Mouse (Mus musculus): ENCODE results near the gene Xirp1. TPM values are rescaled to one million over a fixed set of nuclear protein-coding genes. Genes with fewer than 3 reads are reported as not detected.

The Xirp1 gene
- polyA plus RNA-seq, 1 experiment = 0.08 TPM

- Histone ChIP-seq H3K4me3 (ENCODE audit: extremely low read depth, insufficient read depth, insufficient read length) (no peak overlapping the region), H3K27ac (ENCODE audit: insufficient read depth, low read length) (no peak overlapping the region), H3K36me3 (ENCODE audit: control insufficient read depth, insufficient read depth, low read length) (no peaks in the 10 kb centered on the region), H3K4me1 (ENCODE audit: control insufficient read depth, insufficient read depth, insufficient read length) (peaks cover 4% of the 10 kb centered on the region; the same call in 1 of the 2 replicates), H3K27me3 (ENCODE audit: control insufficient read depth, insufficient read depth, low read length) (no peaks in the 10 kb centered on the region)
- no peak for DNase-seq (ENCODE audit: low read depth in 1 of 2, low spot score in 2 of 2)
- no peak for TF ChIP-seq CTCF (IDR thresholded peaks at IDR 0.05; ENCODE audit: extremely low read depth, insufficient read depth, insufficient read length, insufficient replicate concordance)
- TF ChIP-seq POLR2A (IDR thresholded peaks at IDR 0.05; ENCODE audit: low read depth, low read length) = no peak
- 90% methylated on average over 5 of the region's 5 CpGs for WGBS
Observed at GRCm38 (mm10) chr9:120002893-120003292, 20.5 kb downstream of the Xirp1 start.

GRCm38 (mm10) chr9:120001945-120002725, 21.3 kb downstream of the Xirp1 start:
- peak overlapping the region; percentile 42 for H3K4me3 ChIP-seq (ENCODE audit: extremely low read depth, insufficient read depth, insufficient read length)
- H3K36me3 ChIP-seq (ENCODE audit: control insufficient read depth, insufficient read depth, low read length) = no peaks in the 10 kb centered on the region
- H3K27me3 ChIP-seq (ENCODE audit: control insufficient read depth, insufficient read depth, low read length) = no peaks in the 10 kb centered on the region
- H3K27ac ChIP-seq (ENCODE audit: insufficient read depth, low read length) = no peak overlapping the region
- peak; percentile 23 to 71 for DNase-seq (ENCODE audit: low read depth in 1 of 2, low spot score in 2 of 2)
- TF ChIP-seq POLR2A (IDR thresholded peaks at IDR 0.05; ENCODE audit: low read depth, low read length) = no peak
- peaks cover 4% of the 10 kb centered on the region; the same call in 1 of the 2 replicates for H3K4me1 ChIP-seq (ENCODE audit: control insufficient read depth, insufficient read depth, insufficient read length)
- WGBS = 11% methylated on average over 31 of the region's 31 CpGs

- no peak for DNase-seq (ENCODE audit: low read depth in 1 of 2, low spot score in 2 of 2)
- no peaks in the 10 kb centered on the region for H3K36me3 ChIP-seq (ENCODE audit: control insufficient read depth, insufficient read depth, low read length)
- no peak overlapping the region for H3K4me3 ChIP-seq (ENCODE audit: extremely low read depth, insufficient read depth, insufficient read length)
- peaks cover 4% of the 10 kb centered on the region; the same call in 1 of the 2 replicates for H3K4me1 ChIP-seq (ENCODE audit: control insufficient read depth, insufficient read depth, insufficient read length)
- TF ChIP-seq CTCF (IDR thresholded peaks at IDR 0.05; ENCODE audit: extremely low read depth, insufficient read depth, insufficient read length, insufficient replicate concordance) (no peak), POLR2A (IDR thresholded peaks at IDR 0.05; ENCODE audit: low read depth, low read length) (no peak)
- WGBS = 79% methylated on average over 5 of the region's 5 CpGs
- no peaks in the 10 kb centered on the region for H3K27me3 ChIP-seq (ENCODE audit: control insufficient read depth, insufficient read depth, low read length)
- H3K27ac ChIP-seq (ENCODE audit: insufficient read depth, low read length) = no peak overlapping the region
Observed at GRCm38 (mm10) chr9:120000761-120001160, 22.6 kb downstream of the Xirp1 start.

GRCm38 (mm10) chr9:119999636-120000035, 23.8 kb downstream of the Xirp1 start:
- 92% methylated on average over 6 of the region's 6 CpGs for WGBS

GRCm38 (mm10) chr9:119998776-119999175, 24.6 kb downstream of the Xirp1 start:
- Histone ChIP-seq H3K4me1 (ENCODE audit: control insufficient read depth, insufficient read depth, insufficient read length) (peaks cover 4% of the 10 kb centered on the region; the same call in 1 of the 2 replicates), H3K27ac (ENCODE audit: insufficient read depth, low read length) (no peak overlapping the region), H3K36me3 (ENCODE audit: control insufficient read depth, insufficient read depth, low read length) (no peaks in the 10 kb centered on the region), H3K4me3 (ENCODE audit: extremely low read depth, insufficient read depth, insufficient read length) (no peak overlapping the region), H3K27me3 (ENCODE audit: control insufficient read depth, insufficient read depth, low read length) (no peaks in the 10 kb centered on the region)
- 96% methylated on average over 1 of the region's 1 CpGs for WGBS
- DNase-seq (ENCODE audit: low read depth in 1 of 2, low spot score in 2 of 2) = no peak
- TF ChIP-seq POLR2A (IDR thresholded peaks at IDR 0.05; ENCODE audit: low read depth, low read length) (no peak), CTCF (IDR thresholded peaks at IDR 0.05; ENCODE audit: extremely low read depth, insufficient read depth, insufficient read length, insufficient replicate concordance) (no peak)

More at GRCm38 (mm10) chr9:119999636-120000035, 23.8 kb downstream of the Xirp1 start:
- Histone ChIP-seq H3K4me1 (ENCODE audit: control insufficient read depth, insufficient read depth, insufficient read length) (peaks cover 4% of the 10 kb centered on the region; the same call in 1 of the 2 replicates), H3K36me3 (ENCODE audit: control insufficient read depth, insufficient read depth, low read length) (no peaks in the 10 kb centered on the region), H3K4me3 (ENCODE audit: extremely low read depth, insufficient read depth, insufficient read length) (no peak overlapping the region), H3K27ac (ENCODE audit: insufficient read depth, low read length) (no peak overlapping the region), H3K27me3 (ENCODE audit: control insufficient read depth, insufficient read depth, low read length) (no peaks in the 10 kb centered on the region)
- no peak for DNase-seq (ENCODE audit: low read depth in 1 of 2, low spot score in 2 of 2)
- TF ChIP-seq CTCF (IDR thresholded peaks at IDR 0.05; ENCODE audit: extremely low read depth, insufficient read depth, insufficient read length, insufficient replicate concordance) (no peak), POLR2A (IDR thresholded peaks at IDR 0.05; ENCODE audit: low read depth, low read length) (no peak)

GRCm38 (mm10) chr9:119996080-119996479, 27.3 kb downstream of the Xirp1 start:
- no peak overlapping the region for H3K27ac ChIP-seq (ENCODE audit: insufficient read depth, low read length)
- 70% methylated on average over 4 of the region's 4 CpGs for WGBS

GRCm38 (mm10) chr9:119994207-119994606, 29.2 kb downstream of the Xirp1 start:
- TF ChIP-seq CTCF (IDR thresholded peaks at IDR 0.05; ENCODE audit: extremely low read depth, insufficient read depth, insufficient read length, insufficient replicate concordance) (no peak), POLR2A (IDR thresholded peaks at IDR 0.05; ENCODE audit: low read depth, low read length) (no peak)
- H3K27me3 ChIP-seq (ENCODE audit: control insufficient read depth, insufficient read depth, low read length) = no peaks in the 10 kb centered on the region
- no peak overlapping the region for H3K27ac ChIP-seq (ENCODE audit: insufficient read depth, low read length)
- H3K4me1 ChIP-seq (ENCODE audit: control insufficient read depth, insufficient read depth, insufficient read length) = no peaks in the 10 kb centered on the region
- 71% methylated on average over 7 of the region's 7 CpGs for WGBS
- DNase-seq (ENCODE audit: low read depth in 1 of 2, low spot score in 2 of 2) = no peak
- H3K4me3 ChIP-seq (ENCODE audit: extremely low read depth, insufficient read depth, insufficient read length) = no peak overlapping the region
- no peaks in the 10 kb centered on the region for H3K36me3 ChIP-seq (ENCODE audit: control insufficient read depth, insufficient read depth, low read length)

More at GRCm38 (mm10) chr9:119996080-119996479, 27.3 kb downstream of the Xirp1 start:
- TF ChIP-seq CTCF (IDR thresholded peaks at IDR 0.05; ENCODE audit: extremely low read depth, insufficient read depth, insufficient read length, insufficient replicate concordance) (no peak), POLR2A (IDR thresholded peaks at IDR 0.05; ENCODE audit: low read depth, low read length) (no peak)
- Histone ChIP-seq H3K4me1 (ENCODE audit: control insufficient read depth, insufficient read depth, insufficient read length) (no peaks in the 10 kb centered on the region), H3K27me3 (ENCODE audit: control insufficient read depth, insufficient read depth, low read length) (no peaks in the 10 kb centered on the region), H3K36me3 (ENCODE audit: control insufficient read depth, insufficient read depth, low read length) (no peaks in the 10 kb centered on the region), H3K4me3 (ENCODE audit: extremely low read depth, insufficient read depth, insufficient read length) (no peak overlapping the region)
- DNase-seq (ENCODE audit: low read depth in 1 of 2, low spot score in 2 of 2) = no peak
